Mouse (Mus musculus) thymus, postnatal 25 days (tissue): ENCODE measurements around the gene Serac1.
"Not testable (repeated sequence)": the region's sequence is repeated elsewhere in the genome, so short reads cannot be mapped to it uniquely, and the experiment has no call there.

ENCODE experiments used
- DNase-seq: peaks from one replicate; pipeline ENCODE4 v3.0.0; 2022

Gene Serac1

DNA sequence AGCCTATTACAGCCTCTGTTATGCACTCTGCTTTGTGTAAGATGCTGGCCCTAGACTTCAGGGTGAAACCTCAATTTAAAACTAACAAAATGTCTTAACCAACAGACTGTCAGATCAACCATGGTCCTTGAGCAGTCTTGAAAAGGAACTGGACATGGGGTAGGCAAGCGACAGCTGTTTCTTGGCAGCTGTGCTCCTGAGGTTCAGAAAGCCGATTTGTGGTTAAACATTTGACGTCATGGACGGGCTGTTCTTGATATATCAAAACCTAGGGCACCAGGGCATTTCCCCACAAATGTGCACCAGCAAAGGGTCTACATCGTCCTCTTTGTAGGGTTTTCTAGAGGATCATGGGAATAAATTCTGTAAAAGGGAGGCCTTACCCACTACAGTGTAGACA is 16.0 kb downstream of the Serac1 start:
- no peak for DNase-seq

DNA sequence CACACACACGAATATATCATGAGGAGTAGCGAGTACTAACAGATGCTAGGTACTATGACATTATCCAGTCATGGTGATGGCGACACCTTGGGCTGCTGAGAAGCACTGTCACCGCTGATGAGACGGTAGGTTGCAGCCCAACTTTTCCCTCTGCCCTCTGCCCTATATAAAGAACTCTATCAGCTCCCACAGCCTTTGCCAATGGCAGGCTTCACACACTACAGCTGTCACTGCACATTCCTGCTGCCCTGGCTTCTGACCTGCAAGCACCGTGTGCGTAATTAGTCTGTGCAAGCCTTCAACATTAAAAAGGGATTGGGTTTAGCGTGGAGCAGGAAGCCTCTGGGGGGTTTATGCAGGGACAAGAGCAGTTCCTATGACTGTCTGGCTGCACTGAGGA is 16.7 kb downstream of the Serac1 start:
- no peak for DNase-seq

DNA sequence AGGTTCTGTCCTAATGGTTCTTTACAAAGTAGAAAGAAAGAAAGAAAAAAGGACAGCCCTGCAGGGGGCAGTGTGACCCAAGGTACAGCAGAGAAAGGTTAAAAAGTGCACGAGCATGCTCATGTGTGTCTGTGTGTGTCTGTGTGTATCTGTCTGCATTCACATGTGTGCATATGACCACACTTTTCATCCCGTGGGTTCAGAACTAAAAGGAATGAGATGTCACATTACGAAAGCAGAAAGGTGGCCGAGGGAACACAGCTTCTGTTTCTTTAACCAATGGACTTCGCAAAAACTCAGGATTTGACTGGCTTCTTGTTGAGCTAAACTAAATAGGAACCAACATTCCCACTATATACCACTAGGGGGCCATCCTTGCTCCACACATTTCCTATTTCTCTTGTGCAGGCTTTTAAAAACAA is 24.6 kb downstream of the Serac1 start:
- DNase-seq, result peak; percentile 70

DNA sequence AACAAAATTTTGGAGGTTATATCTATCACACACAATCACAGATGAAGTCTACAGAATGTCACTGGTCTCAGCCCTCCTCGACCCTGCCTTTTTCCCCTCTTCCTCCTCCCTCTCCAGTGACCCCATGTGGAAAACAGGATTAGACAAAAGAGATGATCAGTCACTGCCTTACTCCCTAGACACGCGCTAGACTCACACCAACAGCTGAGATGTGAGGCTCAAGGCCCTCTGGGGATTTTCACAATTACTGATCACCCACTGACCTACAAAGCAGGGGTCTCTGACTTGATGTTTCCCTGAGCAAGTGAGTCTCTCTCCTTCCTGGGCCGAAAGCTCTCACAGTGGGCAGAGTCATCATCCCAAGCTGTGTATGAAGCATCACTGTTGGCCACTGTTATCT is 26.7 kb downstream of the Serac1 start:
- no peak for DNase-seq

DNA sequence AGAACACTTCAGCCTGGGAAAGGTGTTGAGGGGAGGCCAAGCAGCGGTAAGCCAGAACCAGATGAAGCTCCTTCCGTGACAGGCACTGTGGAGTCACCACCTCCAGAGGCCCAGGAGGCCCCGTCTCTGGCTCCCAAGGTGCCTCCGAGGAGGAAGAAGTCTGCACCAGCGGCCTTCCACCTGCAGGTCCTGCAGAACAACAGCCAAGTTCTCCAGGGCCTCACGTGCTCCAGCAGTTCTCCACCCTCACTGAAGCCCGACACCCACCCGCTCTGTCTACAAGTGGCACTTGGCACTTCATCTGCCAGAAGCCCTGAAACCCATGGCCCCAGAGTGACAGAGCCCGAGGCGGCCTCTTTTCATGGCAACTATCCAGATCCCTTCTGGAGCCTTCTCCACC is 42.0 kb downstream of the Serac1 start:
- no peak for DNase-seq

DNA sequence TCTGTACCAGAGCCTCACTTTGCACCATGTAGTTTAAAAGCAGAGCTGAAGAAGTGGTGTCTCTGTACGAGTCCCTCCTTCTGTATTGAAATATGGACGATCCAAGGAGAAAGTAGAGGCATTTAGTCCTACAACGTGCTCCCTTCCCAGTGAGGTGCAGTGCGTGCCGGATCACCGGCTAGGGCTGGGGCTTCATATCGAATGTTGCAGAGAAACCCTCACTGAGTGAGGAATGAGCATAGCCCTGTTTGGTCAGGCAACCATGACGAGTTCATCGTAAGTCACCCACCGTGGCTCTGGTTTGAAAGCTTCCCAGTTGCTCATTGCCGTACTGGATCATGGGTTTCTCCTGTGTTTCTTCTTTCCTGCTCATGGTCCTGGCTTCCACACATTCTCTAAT is 42.7 kb downstream of the Serac1 start:
- DNase-seq, result no peak

DNA sequence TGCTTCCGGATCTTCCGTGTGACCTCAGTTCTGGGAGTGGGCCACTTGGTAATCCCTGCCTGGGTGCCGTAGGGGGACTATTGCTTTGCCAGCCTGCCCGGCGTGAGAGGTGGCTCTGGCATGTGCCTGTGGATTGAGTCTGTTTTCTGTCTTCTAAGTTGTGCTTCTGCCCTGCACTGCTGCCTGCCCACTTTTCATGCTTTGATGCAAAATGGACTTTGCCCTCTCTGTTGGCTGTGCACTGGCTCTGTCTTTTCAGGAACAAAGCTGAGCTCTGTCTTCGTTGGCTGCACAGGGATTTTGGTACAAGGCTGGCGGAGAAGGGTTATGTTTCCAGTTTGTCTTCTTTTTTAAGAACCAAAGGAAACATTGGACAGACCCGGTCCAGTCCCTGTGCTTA is 43.1 kb downstream of the Serac1 start:
- DNase-seq, result no peak

DNA sequence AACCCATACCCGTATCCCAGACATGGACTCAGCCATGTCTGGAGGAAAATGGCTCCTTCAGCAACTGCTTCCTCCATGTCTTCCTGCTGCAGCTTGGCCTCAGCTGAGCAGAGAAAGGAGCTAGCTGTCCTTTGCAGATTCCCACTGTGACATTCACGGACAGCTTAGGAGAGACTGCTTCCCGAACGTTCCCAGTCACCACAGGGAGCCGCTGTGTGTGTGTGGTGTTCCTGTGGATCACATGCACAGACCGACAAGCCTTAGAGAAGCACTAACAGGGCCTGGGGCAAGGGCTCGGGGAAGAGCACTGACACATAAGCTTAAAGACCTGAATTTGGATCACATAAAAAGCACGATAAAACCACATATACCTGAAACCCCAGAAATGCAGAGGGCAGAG is 43.9 kb downstream of the Serac1 start:
- no peak for DNase-seq

DNA sequence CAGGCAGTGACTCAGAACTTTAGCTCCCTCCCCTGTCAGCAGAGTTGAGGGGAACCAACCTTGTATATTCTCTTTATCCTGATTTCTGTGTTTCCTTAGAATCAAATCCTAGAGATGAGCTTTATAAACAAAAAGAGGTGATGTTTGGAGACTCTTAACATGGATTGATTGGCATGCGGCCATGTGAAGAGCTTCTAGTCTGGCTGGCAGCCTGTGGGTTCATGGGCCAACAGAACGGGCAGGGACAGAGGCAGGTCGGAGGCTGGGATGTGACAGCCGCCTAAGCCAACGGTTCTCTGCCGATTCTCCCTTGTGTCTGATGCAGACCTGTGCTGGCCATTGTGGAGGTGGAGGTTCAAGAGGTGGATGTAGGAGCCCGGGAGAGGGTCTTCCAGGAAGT is 53.7 kb downstream of the Serac1 start:
- no peak for DNase-seq

DNA sequence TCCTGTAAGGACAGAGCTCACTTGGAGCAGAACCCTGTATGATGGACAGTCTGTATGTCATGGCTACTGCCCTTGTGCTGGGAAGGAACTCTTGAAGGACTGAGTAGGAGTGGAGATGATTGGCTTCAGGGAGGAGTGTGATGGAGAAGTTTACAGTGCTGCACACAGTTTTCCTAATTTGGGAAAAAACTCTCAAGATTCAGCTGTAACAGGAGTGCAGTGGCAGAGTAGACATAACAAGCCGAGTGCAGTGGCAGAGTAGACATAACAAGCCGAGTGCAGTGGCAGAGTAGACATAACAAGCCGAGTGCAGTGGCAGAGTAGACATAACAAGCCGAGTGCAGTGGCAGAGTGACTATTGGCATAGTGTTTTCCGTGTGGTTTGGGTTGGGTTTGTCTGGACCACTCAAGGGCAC is 58.2 kb downstream of the Serac1 start:
- not testable (repeated sequence) for DNase-seq

DNA sequence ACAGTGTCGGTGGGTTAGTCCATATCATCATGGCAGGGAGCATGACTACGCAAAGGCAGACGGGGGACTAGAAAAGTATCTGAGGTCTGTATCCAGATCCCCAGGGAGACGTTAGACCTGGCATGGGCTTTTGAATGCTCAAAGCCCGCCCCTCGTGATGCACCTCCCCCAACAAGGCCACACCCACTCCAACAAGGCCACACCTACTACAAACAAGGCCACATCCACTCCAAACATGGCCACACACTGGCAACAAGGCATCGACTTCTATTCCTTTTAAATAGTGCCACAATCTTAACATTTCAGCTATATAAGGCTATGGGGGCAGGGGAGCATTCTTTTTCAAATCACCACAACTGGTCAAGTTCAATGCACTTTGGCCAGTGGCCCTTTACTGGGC is 58.9 kb downstream of the Serac1 start:
- no peak for DNase-seq

DNA sequence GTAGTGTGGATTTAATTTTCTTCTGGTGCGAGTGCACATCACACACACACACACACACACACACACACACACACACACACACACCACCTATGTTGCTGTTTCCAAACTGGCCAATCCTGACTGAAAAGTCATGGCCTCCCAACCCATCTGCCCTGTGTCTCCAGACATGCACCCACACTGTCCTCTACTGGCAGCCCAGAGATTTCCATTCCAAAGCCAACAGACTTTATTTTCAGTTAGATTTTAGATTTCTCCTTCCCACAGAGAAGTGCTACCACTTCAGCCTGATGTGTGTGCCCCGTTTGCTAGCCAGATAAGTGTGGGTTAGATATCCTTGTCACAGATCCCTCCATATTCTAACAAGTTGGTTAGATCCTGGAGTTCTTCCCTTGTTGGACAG is 59.8 kb downstream of the Serac1 start:
- DNase-seq, result peak; percentile 45

DNA sequence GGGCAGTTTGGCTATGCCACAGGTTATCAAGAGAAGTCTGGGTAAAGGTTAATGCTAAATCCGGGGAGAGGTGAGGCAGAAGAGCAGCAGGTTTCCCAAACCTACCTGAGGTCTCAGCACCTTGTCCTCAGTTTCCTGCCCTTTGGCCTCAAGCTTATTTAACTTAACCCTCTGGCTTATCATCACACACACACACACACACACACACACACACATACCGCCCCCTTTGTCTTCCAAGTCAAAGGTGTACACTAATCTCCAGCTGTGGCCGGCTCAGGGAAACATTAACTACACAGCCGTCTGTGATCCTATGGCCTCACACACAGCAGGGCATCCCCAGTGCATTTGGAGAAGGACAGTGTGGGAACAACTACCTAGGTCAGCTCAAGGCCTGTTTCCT is 61.2 kb downstream of the Serac1 start:
- DNase-seq, result no peak

DNA sequence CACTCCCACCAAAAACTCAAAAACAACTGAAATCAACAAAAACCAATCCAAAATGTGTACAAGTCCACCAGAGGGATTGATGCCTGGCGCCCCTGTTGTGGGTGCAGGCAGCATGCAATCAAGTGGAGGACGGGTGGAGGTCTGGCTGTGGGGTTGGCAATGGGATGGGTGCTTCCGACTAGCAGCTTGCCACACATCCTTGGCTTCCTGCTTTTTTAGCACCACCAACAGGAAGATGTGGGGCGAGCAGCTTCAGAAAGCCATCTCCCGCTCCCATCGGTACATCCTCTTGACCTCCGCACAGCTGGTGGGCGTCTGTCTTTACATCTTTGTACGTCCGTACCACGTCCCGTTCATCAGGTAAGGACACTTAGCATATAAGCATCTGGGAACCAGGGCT is 62.3 kb downstream of the Serac1 start:
- DNase-seq, result no peak

DNA sequence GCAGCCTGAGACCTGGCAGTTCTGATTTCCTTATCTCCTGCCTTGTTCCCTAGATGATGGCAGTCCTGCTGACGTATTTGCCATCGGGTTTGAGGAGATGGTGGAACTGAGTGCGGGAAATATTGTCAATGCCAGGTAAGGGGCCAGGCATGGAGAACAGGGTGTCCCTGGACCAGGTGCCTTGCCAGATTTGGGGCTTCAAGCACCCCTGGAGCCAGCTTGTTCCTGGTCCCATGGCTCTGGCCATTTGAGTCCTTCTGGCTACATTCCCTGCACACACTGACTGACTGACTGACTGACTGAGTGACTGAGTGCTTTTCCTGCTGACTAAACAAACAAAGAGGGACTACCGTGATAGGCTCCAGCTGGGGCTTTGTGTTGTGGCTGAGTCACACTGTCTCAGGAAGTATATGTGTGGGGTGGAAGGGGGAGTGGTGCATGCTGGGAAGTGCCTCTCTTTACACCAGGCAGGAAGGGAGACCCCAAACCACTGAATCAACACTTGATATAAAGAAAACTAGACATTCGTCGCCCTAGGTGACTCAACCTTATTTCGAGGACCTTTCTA is 63.2 kb downstream of the Serac1 start:
- DNase-seq, result peak; percentile 80

DNA sequence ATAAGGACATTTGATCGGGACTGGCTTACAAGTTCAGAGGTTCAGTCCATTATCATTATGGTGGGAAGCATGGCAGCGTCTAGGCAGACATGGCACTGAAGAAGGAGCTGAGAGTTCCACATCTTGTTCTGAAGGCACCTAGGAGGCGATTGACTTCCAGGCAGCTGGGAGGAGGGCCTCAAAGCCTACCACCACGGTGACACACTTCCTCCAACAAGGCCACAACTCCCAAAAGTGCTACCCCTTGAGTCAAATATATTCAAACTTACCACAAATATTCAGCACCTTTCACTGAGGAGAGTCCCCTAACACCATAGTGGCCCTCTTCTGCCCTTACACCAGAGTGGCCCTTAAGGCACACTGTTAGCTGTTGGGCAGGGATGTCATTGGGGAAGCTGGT is 64.6 kb downstream of the Serac1 start:
- no peak for DNase-seq

DNA sequence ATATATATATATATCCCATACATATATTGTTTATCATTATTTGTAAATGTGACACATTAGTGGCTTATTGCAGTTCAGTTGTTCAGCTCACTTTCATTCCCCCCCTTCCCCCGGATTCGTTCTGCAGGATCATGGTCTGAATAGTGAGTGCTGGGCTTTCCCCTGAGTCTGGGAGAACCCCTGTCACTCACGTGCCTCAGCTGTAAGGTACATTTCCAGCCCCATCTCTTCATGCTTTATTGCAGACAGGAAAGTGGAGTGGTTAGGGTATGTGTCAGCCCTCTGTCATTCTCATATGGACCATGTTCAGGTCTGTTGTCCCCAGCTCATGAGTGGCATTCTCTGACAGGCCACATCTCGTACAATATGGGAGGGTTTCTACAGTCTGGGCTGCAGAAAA is 66.5 kb downstream of the Serac1 start:
- DNase-seq, result no peak

DNA sequence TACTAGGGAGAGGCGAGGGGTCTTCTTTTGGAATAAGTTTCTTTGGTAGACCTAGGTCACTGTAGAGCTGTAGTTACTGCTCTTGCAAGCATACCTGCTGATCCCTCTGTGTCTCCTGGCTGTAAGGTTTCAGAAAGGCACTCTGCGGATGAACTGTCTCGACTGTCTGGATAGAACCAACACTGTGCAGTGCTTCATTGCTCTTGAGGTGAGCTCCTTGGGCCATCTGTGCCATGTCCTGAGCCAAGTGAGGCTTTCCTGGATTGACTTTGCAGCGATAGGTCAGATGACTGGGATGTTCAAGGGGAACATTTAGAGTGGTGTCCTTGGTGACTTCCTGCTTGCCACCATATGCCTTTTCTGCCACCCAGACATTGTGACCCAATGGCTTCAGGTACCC is 69.9 kb downstream of the Serac1 start:
- DNase-seq, result no peak

DNA sequence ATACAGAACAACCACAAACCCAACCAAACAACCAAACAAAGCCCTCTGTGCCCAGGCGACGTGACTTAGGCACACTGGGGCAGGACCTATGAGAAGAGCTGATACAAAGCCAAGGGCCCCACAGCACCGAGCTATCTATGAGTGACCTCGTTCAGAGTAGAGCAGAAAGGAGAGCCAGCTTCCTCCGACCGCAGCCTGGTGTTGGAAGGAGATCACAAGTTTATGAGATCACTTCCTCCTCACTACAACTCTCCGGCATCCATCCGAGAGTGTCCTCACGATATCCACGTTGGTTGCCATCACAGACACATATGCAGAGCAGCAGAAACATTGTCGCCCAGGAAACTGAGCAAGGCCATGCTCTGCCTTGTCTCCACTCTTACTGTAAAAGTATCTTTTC is 71.0 kb downstream of the Serac1 start:
- no peak for DNase-seq

DNA sequence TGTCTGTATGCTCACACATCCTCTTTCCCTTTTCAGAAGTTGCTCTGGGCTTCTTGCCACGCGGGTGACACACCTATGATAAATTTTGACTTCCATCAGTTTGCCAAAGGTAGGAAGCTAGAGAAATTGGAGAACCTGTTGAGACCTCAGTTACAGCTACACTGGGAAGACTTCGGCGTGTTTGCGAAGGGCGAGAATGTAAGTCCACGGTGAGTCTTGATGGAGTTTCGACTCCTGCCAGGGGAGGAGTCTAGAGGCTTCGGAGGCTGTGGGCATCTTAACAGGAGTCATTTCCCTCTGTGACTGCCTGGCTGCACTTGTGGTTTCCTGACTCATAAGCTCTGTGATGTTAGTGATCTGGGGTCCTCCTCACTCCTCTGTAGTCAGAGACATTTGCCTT is 71.6 kb downstream of the Serac1 start:
- no peak for DNase-seq

DNA sequence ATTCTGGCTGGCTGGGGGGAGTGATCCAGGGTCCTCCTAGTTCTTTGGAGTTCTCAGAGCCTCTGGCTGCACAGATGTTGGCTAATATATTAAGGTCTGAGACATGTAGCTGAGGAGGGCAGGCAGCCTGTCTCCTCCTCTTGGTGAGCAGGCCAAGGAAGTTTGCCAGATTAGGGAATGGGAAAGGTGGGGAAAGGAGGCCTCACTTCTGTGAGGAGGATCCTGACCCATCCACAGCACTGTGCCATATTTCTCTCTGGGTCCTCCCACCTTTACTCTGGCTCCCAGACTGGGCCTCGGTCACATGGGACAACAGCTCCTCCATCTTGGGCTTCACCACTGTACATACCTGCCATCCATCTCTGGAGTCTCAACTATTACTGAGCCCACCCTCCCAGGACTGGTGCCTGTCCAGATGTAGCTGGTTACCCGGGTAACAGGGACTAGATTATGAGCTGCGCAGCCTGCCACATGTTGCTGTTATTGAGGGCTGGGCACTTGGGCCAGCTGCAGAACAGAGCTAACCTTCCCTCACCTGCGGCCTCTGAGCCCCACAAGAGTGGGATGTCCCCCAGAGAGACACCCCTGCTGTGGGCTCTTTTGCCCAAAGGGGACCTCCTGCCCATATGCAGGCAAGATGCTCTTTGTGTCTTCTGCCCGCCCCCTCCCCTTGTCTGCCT is 72.3 kb downstream of the Serac1 start:
- DNase-seq, result no peak

DNA sequence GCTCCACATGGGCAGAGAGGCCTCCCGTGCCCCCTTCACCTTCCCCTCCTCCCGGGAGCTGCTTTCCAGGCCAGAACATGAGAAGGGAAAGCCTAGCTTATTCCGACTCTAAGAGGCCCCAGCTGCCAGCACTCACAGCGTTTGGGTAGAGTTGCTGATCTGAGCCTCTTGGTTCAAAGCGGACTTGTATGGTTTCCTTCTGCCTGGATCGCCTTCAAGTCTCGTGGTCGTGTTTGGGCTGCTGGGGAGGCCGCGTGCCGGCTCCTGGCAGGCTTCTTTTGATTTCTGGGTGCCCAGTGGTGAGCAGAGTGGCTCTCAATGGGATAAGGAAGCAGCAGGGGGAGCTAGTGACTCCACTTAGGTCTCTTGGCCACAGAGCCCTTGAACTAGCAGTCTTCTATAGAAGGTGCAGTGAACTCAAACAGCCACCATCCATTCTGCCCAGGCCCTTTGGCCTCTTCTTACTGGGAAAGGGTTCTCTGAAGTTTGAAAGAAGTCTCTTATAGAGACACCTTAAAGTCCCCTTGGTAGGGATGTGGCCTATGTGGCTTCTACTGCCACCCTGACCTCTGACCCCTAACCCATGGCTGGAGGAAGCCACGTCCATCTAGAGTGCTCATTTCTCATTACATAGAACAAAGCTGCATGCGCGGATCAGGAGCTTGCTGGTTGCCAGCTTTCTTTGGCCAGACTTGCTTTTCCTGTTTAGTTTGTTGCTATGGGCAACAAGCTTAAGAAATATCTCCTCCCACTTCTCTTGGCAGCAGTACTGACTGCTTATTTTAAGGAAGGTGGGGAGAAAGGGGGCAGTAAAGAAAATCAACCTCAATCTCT is 73.7 kb downstream of the Serac1 start:
- peak; percentile 49 for DNase-seq

DNA sequence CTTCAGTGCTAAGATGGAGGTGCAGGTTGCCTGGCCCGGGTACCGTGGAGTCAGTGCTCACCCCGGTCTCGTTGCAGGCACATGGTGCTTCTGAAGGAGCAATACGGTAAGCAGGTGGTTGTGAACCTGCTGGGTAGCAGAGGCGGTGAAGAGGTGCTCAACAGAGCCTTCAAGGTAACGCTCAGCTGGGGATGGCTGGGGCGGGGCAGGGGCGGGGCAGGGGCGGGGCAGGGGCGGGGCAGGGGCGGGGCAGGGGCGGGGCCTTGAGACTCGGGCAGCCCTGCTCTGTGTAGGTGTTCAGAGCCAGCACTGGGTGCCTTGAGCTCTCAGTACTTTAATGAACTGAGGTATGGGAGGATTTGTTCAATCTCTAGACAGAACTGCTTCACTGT is 74.3 kb downstream of the Serac1 start:
- no peak for DNase-seq

DNA sequence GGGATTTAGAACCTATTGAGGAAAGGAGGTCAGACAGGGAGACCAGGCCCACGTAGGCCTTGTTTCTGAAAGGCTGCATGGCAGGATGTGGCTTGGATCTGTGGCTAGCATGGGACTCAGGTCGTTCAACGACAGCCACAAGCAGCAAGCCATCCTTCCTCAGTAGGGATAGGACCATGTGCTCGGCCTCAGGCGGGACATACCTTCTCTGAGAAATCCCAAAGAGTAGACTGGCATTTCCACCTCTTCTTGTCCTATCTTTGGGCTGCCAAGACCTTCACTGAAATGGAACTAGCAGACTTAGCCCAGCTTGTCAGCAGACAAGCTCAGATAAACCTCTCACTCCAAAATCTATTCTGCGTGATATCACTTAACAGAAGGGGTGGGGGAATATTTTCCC is 75.9 kb downstream of the Serac1 start:
- DNase-seq, result no peak
